Mouse (Mus musculus) olfactory bulb, adult 2 months (tissue): ENCODE measurements at regions not wholly inside any gene's neighbourhood (a gene's known extent, or its start where the extent isn't known, plus 50 kb on each side); places are given as distances from the start of the nearest gene placed in this dataset.

ENCODE experiments used
- CTCF ChIP-seq: fragments of 200-500 bp; IDR thresholded peaks from 2 replicates; pipeline ENCODE4 v1.5.1; 2012; ENCODE audit warnings: low read depth, mild to moderate bottlenecking, low read length, moderate library complexity; ENCODE audit not compliant: insufficient read depth
- POLR2A ChIP-seq: fragments of 200-500 bp; IDR thresholded peaks from 2 replicates; pipeline ENCODE4 v1.6.1; 2012; ENCODE audit warnings: mild to moderate bottlenecking, low read depth, low read length, moderate library complexity; ENCODE audit not compliant: insufficient read depth

GRCm38 (mm10) chr10:106015436-106015835 is 174.3 kb upstream of the Mettl25 start:
- TF ChIP-seq CTCF (no peak), POLR2A (no peak)
